Mouse (Mus musculus) forebrain, embryonic 13.5 days (tissue): ENCODE results near the gene Lamb2. TPM values are rescaled to one million over a fixed set of nuclear protein-coding genes. Genes with fewer than 3 reads are reported as not detected.

Experiments used
- ATAC-seq: fragments of 200-750 bp; cut with Nextera tagmentation; 2 replicates; pipeline ENCODE4 v1.8.0; 2017
- H3K27ac ChIP-seq: fragments of 300-500 bp; sonication (generic); 2 replicates; pipeline ENCODE4 v1.5.1; 2015; ENCODE audit warnings: inconsistent platforms, mild to moderate bottlenecking, moderate library complexity
- H3K27me3 ChIP-seq: fragments of 300-500 bp; sonication (generic); 2 replicates; pipeline ENCODE4 v1.6.1; 2015; ENCODE audit warnings: mild to moderate bottlenecking, inconsistent platforms
- H3K36me3 ChIP-seq: fragments of 300-500 bp; sonication (generic); 2 replicates; pipeline ENCODE4 v1.6.1; 2015; ENCODE audit warnings: mild to moderate bottlenecking, inconsistent platforms; ENCODE audit not compliant: poor library complexity, severe bottlenecking
- H3K4me1 ChIP-seq: fragments of 300-500 bp; sonication (generic); 2 replicates; pipeline ENCODE4 v1.6.1; 2015; ENCODE audit warnings: inconsistent platforms
- H3K4me2 ChIP-seq: fragments of 300-500 bp; sonication (generic); 2 replicates; pipeline ENCODE4 v1.6.1; 2015; ENCODE audit warnings: inconsistent platforms, mild to moderate bottlenecking, moderate library complexity
- H3K4me3 ChIP-seq: fragments of 300-500 bp; sonication (generic); 2 replicates; pipeline ENCODE4 v1.5.1; 2015; ENCODE audit warnings: mild to moderate bottlenecking, inconsistent platforms
- H3K9ac ChIP-seq: fragments of 300-500 bp; sonication (generic); 2 replicates; pipeline ENCODE4 v1.6.1; 2015; ENCODE audit warnings: mild to moderate bottlenecking, inconsistent platforms
- H3K9me3 ChIP-seq: fragments of 300-500 bp; sonication (generic); replicated peaks from 2 replicates; pipeline ENCODE4 v1.6.1; 2016; ENCODE audit warnings: inconsistent platforms
- WGBS: fragments of 180-500 bp; shearing (Covaris S2); methylation state at CpG from one replicate; pipeline ENCODE4 v1.1.7; 2015; 5-methylcytosine and 5-hydroxymethylcytosine counted together
- polyA plus RNA-seq: library from polyadenylated mRNA; unstranded; fragments of >200 nt; fragmentation: Nextera tagmentation; extraction: Ambion mirVana; gene quantifications from 2 replicates; pipeline ENCODE4 v1.2.1, GENCODE M21; 2015

The Lamb2 gene
- 18.7 and 22.9 TPM in 2 replicates for polyA plus RNA-seq

GRCm38 (mm10) chr9:108479721-108480351, at the start of gene Lamb2:
TSS of gene Lamb2 (plus strand) at chr9:108479736.
- Histone ChIP-seq H3K27me3 (no peaks in the 10 kb centered on the region), H3K4me1 (peaks cover 25% of the 10 kb centered on the region), H3K4me3 (peak within 1 kb of the TSS; percentile 44), H3K9me3 (no peaks in the 10 kb centered on the region), H3K9ac (peak within 1 kb of the TSS; percentile 69), H3K27ac (peak within 1 kb of the TSS; percentile 57), H3K36me3 (peaks cover 19% of the 10 kb centered on the region; the same call in 1 of the 2 replicates), H3K4me2 (peak within 1 kb of the TSS; percentile 64)
- peak; percentile 52 for ATAC-seq
- WGBS, result 6% methylated on average over 10 of the region's 10 CpGs

GRCm38 (mm10) chr9:108431431-108432067, 48.0 kb upstream of the Lamb2 start:
- Histone ChIP-seq H3K27ac (no peak overlapping the region), H3K27me3 (no peaks in the 10 kb centered on the region), H3K4me1 (no peaks in the 10 kb centered on the region), H3K4me2 (peak overlapping the region; percentile 49), H3K4me3 (peak overlapping the region; percentile 23), H3K36me3 (no peaks in the 10 kb centered on the region), H3K9ac (no peak overlapping the region), H3K9me3 (no peaks in the 10 kb centered on the region)
- 50% methylated on average over 32 of the region's 32 CpGs for WGBS
- peak; percentile 24; the same call in 1 of the 2 replicates for ATAC-seq

GRCm38 (mm10) chr9:108436182-108436581, 43.4 kb upstream of the Lamb2 start, which contains the start of gene BC048562:
TSS of gene BC048562 (plus strand) at chr9:108436482.
- no peak within 1 kb of the TSS for H3K4me2 ChIP-seq
- H3K4me3 ChIP-seq, result no peak within 1 kb of the TSS
- no peaks in the 10 kb centered on the region for H3K4me1 ChIP-seq
- no peak within 1 kb of the TSS for H3K27ac ChIP-seq
- no peak for ATAC-seq
- H3K27me3 ChIP-seq, result no peaks in the 10 kb centered on the region
- H3K9me3 ChIP-seq, result no peaks in the 10 kb centered on the region
- H3K9ac ChIP-seq, result no peak within 1 kb of the TSS
- 39% methylated on average over 3 of the region's 3 CpGs for WGBS
- H3K36me3 ChIP-seq, result no peaks in the 10 kb centered on the region

GRCm38 (mm10) chr9:108439176-108439575, 40.4 kb upstream of the Lamb2 start:
- ATAC-seq, result no peak; the same call in 1 of the 2 replicates
- WGBS, result 86% methylated on average over 6 of the region's 6 CpGs
- no peak overlapping the region for H3K9ac ChIP-seq
- H3K4me1 ChIP-seq, result no peaks in the 10 kb centered on the region
- H3K27me3 ChIP-seq, result no peaks in the 10 kb centered on the region
- no peaks in the 10 kb centered on the region for H3K36me3 ChIP-seq
- no peaks in the 10 kb centered on the region for H3K9me3 ChIP-seq
- H3K4me3 ChIP-seq, result no peak overlapping the region
- no peak overlapping the region for H3K27ac ChIP-seq
- H3K4me2 ChIP-seq, result no peak overlapping the region

GRCm38 (mm10) chr9:108440485-108440884, 39.1 kb upstream of the Lamb2 start:
- no peak overlapping the region for H3K9ac ChIP-seq
- H3K4me3 ChIP-seq, result no peak overlapping the region
- H3K4me2 ChIP-seq, result no peak overlapping the region
- no peak overlapping the region for H3K27ac ChIP-seq
- no peak for ATAC-seq
- no peaks in the 10 kb centered on the region for H3K9me3 ChIP-seq
- H3K36me3 ChIP-seq, result no peaks in the 10 kb centered on the region
- no peaks in the 10 kb centered on the region for H3K27me3 ChIP-seq
- 77% methylated on average over 5 of the region's 5 CpGs for WGBS
- H3K4me1 ChIP-seq, result no peaks in the 10 kb centered on the region

- no peak overlapping the region for H3K27ac ChIP-seq
- no peaks in the 10 kb centered on the region for H3K4me1 ChIP-seq
- 85% methylated on average over 11 of the region's 11 CpGs for WGBS
- no peaks in the 10 kb centered on the region for H3K36me3 ChIP-seq
- no peaks in the 10 kb centered on the region for H3K9me3 ChIP-seq
- no peak overlapping the region for H3K4me3 ChIP-seq
- H3K4me2 ChIP-seq, result no peak overlapping the region
- no peak overlapping the region for H3K9ac ChIP-seq
- no peaks in the 10 kb centered on the region for H3K27me3 ChIP-seq
- peak; percentile 68; the same call in 1 of the 2 replicates for ATAC-seq
Measured at GRCm38 (mm10) chr9:108441236-108441919, 38.2 kb upstream of the Lamb2 start.

- H3K27ac ChIP-seq, result no peak overlapping the region
- H3K9me3 ChIP-seq, result no peaks in the 10 kb centered on the region
- no peaks in the 10 kb centered on the region for H3K27me3 ChIP-seq
- peaks cover 20% of the 10 kb centered on the region for H3K36me3 ChIP-seq
- H3K9ac ChIP-seq, result no peak overlapping the region
- no peak overlapping the region for H3K4me2 ChIP-seq
- no peak for ATAC-seq
- WGBS, result 73% methylated on average over 9 of the region's 9 CpGs
- no peak overlapping the region for H3K4me3 ChIP-seq
- H3K4me1 ChIP-seq, result peaks cover 15% of the 10 kb centered on the region
Measured at GRCm38 (mm10) chr9:108445125-108445524, 34.4 kb upstream of the Lamb2 start.

GRCm38 (mm10) chr9:108449860-108450259, 29.7 kb upstream of the Lamb2 start:
- H3K9ac ChIP-seq, result peak overlapping the region; percentile 81
- peaks cover 20% of the 10 kb centered on the region for H3K36me3 ChIP-seq
- ATAC-seq, result peak; percentile 70
- H3K4me3 ChIP-seq, result peak overlapping the region; percentile 62
- peak overlapping the region; percentile 96 for H3K27ac ChIP-seq
- H3K9me3 ChIP-seq, result no peaks in the 10 kb centered on the region
- no peaks in the 10 kb centered on the region for H3K27me3 ChIP-seq
- H3K4me2 ChIP-seq, result peak overlapping the region; percentile 85
- H3K4me1 ChIP-seq, result peaks cover 52% of the 10 kb centered on the region
- WGBS, result 15% methylated on average over 4 of the region's 4 CpGs

- peak overlapping the region; percentile 85 for H3K4me2 ChIP-seq
- H3K4me1 ChIP-seq, result peaks cover 52% of the 10 kb centered on the region
- peaks cover 20% of the 10 kb centered on the region for H3K36me3 ChIP-seq
- H3K27ac ChIP-seq, result peak overlapping the region; percentile 96
- peak; percentile 52; the same call in 1 of the 2 replicates for ATAC-seq
- peak overlapping the region; percentile 62 for H3K4me3 ChIP-seq
- H3K9ac ChIP-seq, result peak overlapping the region; percentile 81
- H3K9me3 ChIP-seq, result no peaks in the 10 kb centered on the region
- 45% methylated on average over 21 of the region's 21 CpGs for WGBS
- H3K27me3 ChIP-seq, result no peaks in the 10 kb centered on the region
Measured at GRCm38 (mm10) chr9:108450292-108451169, 29.0 kb upstream of the Lamb2 start.

- Histone ChIP-seq H3K36me3 (peaks cover 20% of the 10 kb centered on the region), H3K9me3 (no peaks in the 10 kb centered on the region), H3K9ac (peak overlapping the region; percentile 81), H3K27me3 (no peaks in the 10 kb centered on the region), H3K27ac (peak overlapping the region; percentile 96), H3K4me3 (peak overlapping the region; percentile 62), H3K4me1 (peaks cover 52% of the 10 kb centered on the region), H3K4me2 (peak overlapping the region; percentile 85)
- ATAC-seq, result no peak
- WGBS, result 79% methylated on average over 6 of the region's 6 CpGs
Measured at GRCm38 (mm10) chr9:108451170-108451493, 28.4 kb upstream of the Lamb2 start.

GRCm38 (mm10) chr9:108451519-108452160, 27.9 kb upstream of the Lamb2 start:
- Histone ChIP-seq H3K36me3 (peaks cover 20% of the 10 kb centered on the region), H3K27ac (peak overlapping the region; percentile 96), H3K4me3 (peak overlapping the region; percentile 62), H3K9ac (peak overlapping the region; percentile 81), H3K9me3 (no peaks in the 10 kb centered on the region), H3K4me2 (peak overlapping the region; percentile 85), H3K27me3 (no peaks in the 10 kb centered on the region), H3K4me1 (peaks cover 52% of the 10 kb centered on the region)
- WGBS, result 47% methylated on average over 6 of the region's 6 CpGs
- no peak for ATAC-seq
